Mouse (Mus musculus) ovary, postnatal 36 days (tissue): Measurements from ENCODE around the gene Tgm2.

Experiments
- DNase-seq: peaks from one replicate; pipeline ENCODE4 v3.0.0; 2022; ENCODE audit warnings: low spot score, mixed read lengths

Tgm2 gene

GRCm38 (mm10) chr2:158070885-158071632, 75.2 kb downstream of the Tgm2 start:
- no peak for DNase-seq

GRCm38 (mm10) chr2:158068444-158068971, 77.7 kb downstream of the Tgm2 start:
- DNase-seq = no peak

GRCm38 (mm10) chr2:158067260-158067824, 78.9 kb downstream of the Tgm2 start:
- no peak for DNase-seq

GRCm38 (mm10) chr2:158066456-158066855, 79.8 kb downstream of the Tgm2 start:
- DNase-seq = no peak
